Mouse (Mus musculus): ENCODE data around the gene Dhx38.

The Dhx38 gene

DNA sequence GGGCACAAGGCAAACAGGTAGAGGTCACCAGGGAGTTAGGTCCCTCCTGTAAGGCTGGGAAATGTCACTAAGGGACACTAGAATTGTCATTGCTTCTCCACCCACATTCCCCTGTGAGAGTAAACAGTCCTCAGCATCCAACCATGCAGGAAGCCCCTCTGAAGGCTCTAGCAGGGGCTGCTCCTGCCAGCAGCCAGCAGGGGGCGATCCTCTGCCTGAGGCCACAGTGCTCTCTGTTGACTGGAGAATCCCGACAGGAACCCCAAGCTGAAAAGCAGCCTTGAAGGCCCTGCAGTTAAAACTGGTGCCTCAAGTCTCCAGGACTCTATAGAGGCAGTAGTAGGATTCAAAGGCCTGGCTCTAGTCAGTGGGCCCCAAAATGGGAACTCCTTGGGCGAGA, 14.0 kb downstream of the Dhx38 start:
- peak; percentile 28 for DNase-seq (ENCODE audit: extremely low spot score, low spot score)

- DNase-seq (ENCODE audit: extremely low spot score, low spot score), result no peak
Measured at GRCm38 (mm10) chr8:109544049-109544448, 21.6 kb downstream of the Dhx38 start.

GRCm38 (mm10) chr8:109542748-109543519, 22.7 kb downstream of the Dhx38 start:
- DNase-seq (ENCODE audit: extremely low spot score, low spot score), result no peak

GRCm38 (mm10) chr8:109542165-109542564, 23.5 kb downstream of the Dhx38 start:
- DNase-seq (ENCODE audit: extremely low spot score, low spot score), result no peak

DNA sequence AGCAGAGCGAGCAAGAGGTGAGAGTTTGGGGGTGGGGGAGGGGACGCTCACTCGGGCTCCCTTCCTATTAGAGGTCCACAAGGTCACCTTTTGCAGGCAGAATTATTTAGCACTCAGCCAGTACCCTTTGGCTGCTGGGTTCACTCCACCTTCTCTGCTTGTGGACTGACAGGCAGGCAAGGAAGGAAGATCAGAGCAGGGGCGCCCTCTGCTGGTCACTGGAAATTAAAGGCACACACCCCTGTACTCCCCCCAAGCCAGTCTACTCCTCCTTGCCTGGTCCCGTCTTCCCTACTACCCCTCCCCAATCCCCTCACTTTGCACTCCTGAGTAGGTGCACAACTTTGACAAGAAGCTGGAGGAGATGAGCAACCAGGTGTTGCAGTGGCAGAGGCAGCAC, 29.0 kb downstream of the Dhx38 start:
- peak; percentile 89 for DNase-seq (ENCODE audit: extremely low spot score, low spot score)

DNA sequence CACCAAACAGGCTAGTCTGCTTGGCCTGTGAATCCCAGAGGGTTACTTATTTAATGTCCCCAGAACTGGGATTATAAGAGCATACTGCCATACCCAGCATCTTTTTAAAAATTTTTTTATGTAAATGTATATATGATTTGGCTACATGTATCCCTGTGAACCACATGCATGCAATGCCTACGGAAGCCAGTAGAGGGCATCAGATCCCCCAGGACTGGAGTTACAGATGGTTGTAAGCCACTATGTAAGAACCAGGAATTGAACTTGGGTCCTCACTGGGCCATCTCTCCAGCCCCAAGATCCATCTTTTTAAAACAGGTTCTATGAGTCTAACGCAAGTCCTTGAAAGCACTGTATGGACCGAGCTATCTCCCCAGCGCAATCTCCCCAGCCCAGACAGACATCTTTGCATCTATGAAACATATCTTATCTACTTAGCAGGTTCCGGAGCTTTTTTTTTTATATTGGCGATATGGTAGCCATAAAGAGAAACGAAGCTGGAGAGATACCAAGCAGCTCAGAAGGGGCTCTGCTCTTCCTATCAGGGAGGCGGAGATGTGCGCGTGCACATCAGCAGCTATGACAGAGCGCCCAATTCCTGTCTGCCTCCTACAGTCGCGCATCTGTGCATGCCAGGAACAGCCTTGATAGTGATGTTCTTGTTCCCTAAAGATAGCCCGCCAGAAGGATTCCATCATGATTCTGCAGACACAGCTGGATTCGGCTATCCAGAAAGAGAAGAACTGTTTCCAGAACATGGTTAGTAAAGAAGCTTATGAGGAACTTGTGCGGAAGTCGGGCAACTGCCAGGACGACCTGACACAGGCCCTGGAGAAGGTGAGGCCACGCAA, 30.3 kb downstream of the Dhx38 start:
- peak; percentile 45 for DNase-seq (ENCODE audit: extremely low spot score, low spot score)

DNA sequence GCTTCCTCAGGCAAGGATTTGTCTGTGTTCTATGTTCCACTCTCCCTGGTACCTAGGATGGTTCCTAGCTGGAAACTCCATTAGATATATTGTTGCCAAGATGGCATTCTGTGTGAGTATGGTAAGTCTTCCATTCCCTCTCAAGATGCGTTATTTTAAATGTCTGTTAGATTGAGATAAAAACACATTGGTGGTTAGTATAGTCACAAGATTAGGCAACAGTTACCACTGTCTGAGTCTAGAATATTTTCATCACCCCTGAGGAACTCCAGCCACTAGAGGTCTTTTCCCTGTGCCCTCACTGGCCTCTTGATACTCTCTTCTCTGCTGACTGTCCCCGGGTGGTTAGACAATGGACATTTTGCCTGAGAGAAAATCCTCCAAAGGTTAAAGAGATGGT, 41.7 kb downstream of the Dhx38 start:
- no peak for DNase-seq (ENCODE audit: extremely low spot score, low spot score)

- DNase-seq (ENCODE audit: extremely low spot score, low spot score), result no peak
Measured at GRCm38 (mm10) chr8:109505560-109505959, 60.1 kb downstream of the Dhx38 start.

GRCm38 (mm10) chr8:109503566-109503965, 62.1 kb downstream of the Dhx38 start:
- DNase-seq (ENCODE audit: extremely low spot score, low spot score), result no peak

GRCm38 (mm10) chr8:109499009-109499717, 66.5 kb downstream of the Dhx38 start:
- no peak for DNase-seq (ENCODE audit: extremely low spot score, low spot score)

Data from neural tube, embryonic 10.5 days (tissue).